Mouse (Mus musculus) splenic B cell, adult 2 months (primary cell): ENCODE results near the gene Nepn.
A peak's percentile ranks its signal among the peaks of the same experiment; 100 is the strongest.

Experiments
- DNase-seq: peaks from one replicate; pipeline ENCODE4 v3.0.0-alpha.2; 2011; ENCODE audit warnings: low read depth, low spot score
- H3K27me3 ChIP-seq: 2 replicates; pipeline ENCODE4 v1.6.1; 2012; ENCODE audit warnings: mild to moderate bottlenecking, low read length, moderate library complexity, mixed read lengths; ENCODE audit not compliant: control insufficient read depth, poor library complexity, insufficient read depth, severe bottlenecking
- H3K36me3 ChIP-seq: 2 replicates; pipeline ENCODE4 v1.6.1; 2012; ENCODE audit warnings: mild to moderate bottlenecking, low read length, moderate library complexity, mixed read lengths; ENCODE audit not compliant: control insufficient read depth, poor library complexity, insufficient read depth, severe bottlenecking

Nepn gene

GRCm38 (mm10) chr10:52420526-52420925 lies 31.8 kb downstream of the Nepn start:
- no peaks in the 10 kb centered on the region; the same call in 1 of the 2 replicates for H3K36me3 ChIP-seq
- H3K27me3 ChIP-seq, result no peaks in the 10 kb centered on the region
- DNase-seq, result no peak

- DNase-seq, result no peak
- Histone ChIP-seq H3K36me3 (no peaks in the 10 kb centered on the region; the same call in 1 of the 2 replicates), H3K27me3 (no peaks in the 10 kb centered on the region)
Observed at GRCm38 (mm10) chr10:52421716-52422115, 32.9 kb downstream of the Nepn start.

GRCm38 (mm10) chr10:52423097-52423496 lies 34.3 kb downstream of the Nepn start:
- H3K27me3 ChIP-seq, result no peaks in the 10 kb centered on the region
- DNase-seq, result peak; percentile 50
- no peaks in the 10 kb centered on the region; the same call in 1 of the 2 replicates for H3K36me3 ChIP-seq

GRCm38 (mm10) chr10:52426314-52426980 lies 37.7 kb downstream of the Nepn start:
- Histone ChIP-seq H3K27me3 (no peaks in the 10 kb centered on the region), H3K36me3 (peaks cover 2% of the 10 kb centered on the region; the same call in 1 of the 2 replicates)
- DNase-seq, result no peak

- no peak for DNase-seq
- Histone ChIP-seq H3K36me3 (peaks cover 7% of the 10 kb centered on the region), H3K27me3 (no peaks in the 10 kb centered on the region)
Observed at GRCm38 (mm10) chr10:52427634-52428415, 39.1 kb downstream of the Nepn start.

GRCm38 (mm10) chr10:52430953-52431352 lies 42.2 kb downstream of the Nepn start:
- no peak for DNase-seq
- Histone ChIP-seq H3K36me3 (peaks cover 9% of the 10 kb centered on the region), H3K27me3 (no peaks in the 10 kb centered on the region)

- H3K27me3 ChIP-seq, result no peaks in the 10 kb centered on the region
- DNase-seq, result no peak
- H3K36me3 ChIP-seq, result peaks cover 16% of the 10 kb centered on the region
Observed at GRCm38 (mm10) chr10:52434836-52435235, 46.1 kb downstream of the Nepn start.
